In the genomic region with DNA sequence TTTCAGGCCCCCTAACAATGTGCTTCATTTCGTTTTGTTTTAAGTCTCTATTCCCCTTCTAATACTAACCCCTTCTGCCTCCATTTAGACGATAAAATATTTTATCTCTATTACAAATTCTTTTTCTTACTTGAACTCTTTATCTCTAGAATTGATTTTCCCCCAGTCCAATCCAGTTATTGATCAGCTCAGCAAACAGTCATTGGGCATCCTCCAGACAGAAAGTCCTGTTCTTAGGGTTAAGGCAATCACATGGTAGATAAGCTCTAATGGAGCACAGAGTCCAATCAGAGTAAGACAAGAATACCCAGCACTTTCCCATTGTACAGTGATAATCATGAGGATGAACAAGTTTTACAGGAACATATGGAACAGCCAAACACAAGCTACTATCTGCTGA, we compare ENCODE assay signal across 16 mouse cellular contexts.
"Had no signal": no experiment of that assay in that cellular context is flagged by ENCODE, and none has a peak within 500 bp of the region (broad histone marks: within the 10 kb centered on the region; RNA-seq: fewer than 3 reads in every experiment).

No protein-coding gene starts in this region.

- H3K36me3 ChIP-seq: neural tube, embryonic 13.5 days; neural tube, embryonic 15.5 days; stomach, embryonic 15.5 days had no signal

- H3K9me3 ChIP-seq: neural tube, embryonic 13.5 days; neural tube, embryonic 15.5 days; stomach, embryonic 15.5 days had no signal

- DNase-seq: retina, postnatal 1 day; right cerebral cortex, adult 18-20 months; right cerebral cortex, postnatal 14 days; right cerebral cortex, postnatal 25 days; right cerebral cortex, postnatal 4 days; spleen, adult 18-20 months; thymus, adult 18-20 months; thymus, adult 2 months; thymus, postnatal 14 days; thymus, postnatal 25 days; thymus, postnatal 36 days; thymus, postnatal 4 days had no signal

- H3K9ac ChIP-seq: neural tube, embryonic 13.5 days; neural tube, embryonic 15.5 days; stomach, embryonic 15.5 days had no signal

- H3K27me3 ChIP-seq: neural tube, embryonic 13.5 days; neural tube, embryonic 15.5 days; stomach, embryonic 15.5 days had no signal

- H3K4me1 ChIP-seq: neural tube, embryonic 13.5 days; neural tube, embryonic 15.5 days; stomach, embryonic 15.5 days had no signal

- H3K4me2 ChIP-seq: neural tube, embryonic 13.5 days; neural tube, embryonic 15.5 days; stomach, embryonic 15.5 days had no signal

- H3K27ac ChIP-seq: neural tube, embryonic 13.5 days; neural tube, embryonic 15.5 days; stomach, embryonic 15.5 days; stomach, postnatal 0 days had no signal

- H3K4me3 ChIP-seq: neural tube, embryonic 13.5 days; neural tube, embryonic 15.5 days; stomach, embryonic 15.5 days had no signal
